Mouse (Mus musculus) liver, adult 2 months (tissue): ENCODE measurements at regions not wholly inside any gene's neighbourhood (a gene's known extent, or its start where the extent isn't known, plus 50 kb on each side); places are given as distances from the start of the nearest gene placed in this dataset.

Experiments
- CTCF ChIP-seq: fragments of 200-500 bp; IDR thresholded peaks from 2 replicates; pipeline ENCODE4 v1.5.1; 2011; ENCODE audit warnings: low read depth, low read length, control low read depth
- POLR2A ChIP-seq: fragments of 200-500 bp; IDR thresholded peaks from 2 replicates; pipeline ENCODE4 v1.6.1; 2011; ENCODE audit warnings: low read length, control low read depth; ENCODE audit not compliant: insufficient read depth; ENCODE audit errors: extremely low read depth

- no peak for TF ChIP-seq CTCF
- TF ChIP-seq POLR2A, result no peak
These were observed 159.6 kb downstream of the Wnt5a start for GRCm38 (mm10) chr14:28664121-28664520.
